Mouse (Mus musculus) hindbrain, embryonic 14.5 days (tissue): ENCODE data around the gene G430095P16Rik. TPM values are rescaled to one million over a fixed set of nuclear protein-coding genes. Genes with fewer than 3 reads are reported as not detected.

Experiments
- ATAC-seq: fragments of 200-750 bp; cut with Nextera tagmentation; 2 replicates; pipeline ENCODE4 v1.8.0; 2017; ENCODE audit warnings: moderate number of reproducible peaks, mild to moderate bottlenecking, moderate TSS enrichment, moderate library complexity; ENCODE audit not compliant: low FRiP score
- DNase-seq: peaks from one replicate; pipeline ENCODE4 v3.0.0-alpha.2; 2015; ENCODE audit warnings: low spot score
- H3K27ac ChIP-seq: fragments of 300-500 bp; sonication (generic); 2 replicates; pipeline ENCODE4 v1.5.1; 2014; ENCODE audit warnings: mild to moderate bottlenecking, moderate library complexity
- H3K27me3 ChIP-seq: fragments of 300-500 bp; sonication (generic); 2 replicates; pipeline ENCODE4 v1.6.1; 2014; ENCODE audit warnings: mild to moderate bottlenecking, low read length, mixed read lengths; ENCODE audit not compliant: control insufficient read depth, insufficient read depth
- H3K36me3 ChIP-seq: fragments of 300-500 bp; sonication (generic); replicated peaks from 2 replicates; pipeline ENCODE4 v1.6.1; 2014; ENCODE audit not compliant: control insufficient read depth, insufficient read depth
- H3K4me1 ChIP-seq: fragments of 300-500 bp; sonication (generic); replicated peaks from 2 replicates; pipeline ENCODE4 v1.6.1; 2014; ENCODE audit warnings: antibody characterized with exemption, low read length, mixed read lengths; ENCODE audit not compliant: control insufficient read depth, insufficient read depth
- H3K4me2 ChIP-seq: fragments of 300-500 bp; sonication (generic); replicated peaks from 2 replicates; pipeline ENCODE4 v1.6.1; 2014; ENCODE audit warnings: mild to moderate bottlenecking, moderate library complexity
- H3K4me3 ChIP-seq: fragments of 300-500 bp; sonication (generic); replicated peaks from 2 replicates; pipeline ENCODE4 v1.5.1; 2014; ENCODE audit warnings: mild to moderate bottlenecking, low read length
- H3K9ac ChIP-seq: fragments of 300-500 bp; sonication (generic); 2 replicates; pipeline ENCODE4 v1.6.1; 2014
- H3K9me3 ChIP-seq: fragments of 300-500 bp; sonication (generic); 2 replicates; pipeline ENCODE4 v1.6.1; 2016; ENCODE audit warnings: low read length; ENCODE audit not compliant: control insufficient read depth
- WGBS: fragments of 180-500 bp; shearing (Covaris S2); extraction: QIAGEN DNeasy Blood & Tissue Kit; methylation state at CpG from one replicate; pipeline ENCODE4 v1.1.7; 2014; 5-methylcytosine and 5-hydroxymethylcytosine counted together
- polyA plus RNA-seq: library from polyadenylated mRNA; unstranded; fragments of >200 nt; fragmentation: Nextera tagmentation; extraction: Ambion mirVana; gene quantifications from 2 replicates; pipeline ENCODE4 v1.2.1, GENCODE M21; 2014

Gene G430095P16Rik
- polyA plus RNA-seq, 1 experiment from 2014 or later = 0.71 TPM

GRCm38 (mm10) chr8:84733959-84734358 lies 11.2 kb downstream of the G430095P16Rik start:
- DNase-seq = no peak
- no peaks in the 10 kb centered on the region for H3K9me3 ChIP-seq
- H3K4me1 ChIP-seq = peaks cover 60% of the 10 kb centered on the region
- H3K27ac ChIP-seq = no peak overlapping the region
- no peak overlapping the region for H3K9ac ChIP-seq
- no peak for ATAC-seq
- H3K36me3 ChIP-seq = no peaks in the 10 kb centered on the region
- H3K27me3 ChIP-seq = peaks cover 29% of the 10 kb centered on the region
- no peak overlapping the region for H3K4me3 ChIP-seq
- WGBS = 83% methylated on average over 6 of the region's 6 CpGs
- H3K4me2 ChIP-seq = no peak overlapping the region

GRCm38 (mm10) chr8:84734680-84735079 lies 11.9 kb downstream of the G430095P16Rik start:
- H3K27me3 ChIP-seq = peaks cover 36% of the 10 kb centered on the region

DNA sequence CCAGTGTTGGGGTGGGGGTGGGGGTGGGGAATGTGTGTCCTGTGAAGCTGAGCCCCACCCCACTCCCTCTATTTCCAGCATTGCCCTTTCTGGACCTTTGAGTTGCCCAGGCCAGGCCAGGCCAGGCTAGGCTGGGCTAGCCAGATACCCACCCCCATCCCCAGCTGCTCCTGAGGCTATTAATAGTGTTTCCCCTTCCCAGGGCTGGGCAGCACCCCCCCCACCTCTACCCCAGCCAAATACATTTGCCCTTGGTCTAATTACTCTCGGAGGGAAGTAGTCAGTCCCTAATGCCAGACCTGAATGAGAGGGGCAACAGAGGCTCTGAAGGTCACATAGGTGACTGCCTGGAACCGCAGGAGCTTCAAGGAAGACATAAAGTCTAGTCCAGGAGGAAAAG lies 12.8 kb downstream of the G430095P16Rik start:
- Histone ChIP-seq H3K27ac (no peak overlapping the region), H3K4me1 (peaks cover 48% of the 10 kb centered on the region), H3K9ac (no peak overlapping the region), H3K27me3 (peaks cover 45% of the 10 kb centered on the region), H3K4me2 (no peak overlapping the region), H3K9me3 (no peaks in the 10 kb centered on the region), H3K4me3 (no peak overlapping the region), H3K36me3 (no peaks in the 10 kb centered on the region)
- DNase-seq (no peak), ATAC-seq (no peak)
- 57% methylated on average over 2 of the region's 2 CpGs for WGBS

More at GRCm38 (mm10) chr8:84734680-84735079, 11.9 kb downstream of the G430095P16Rik start:
- no peak overlapping the region for H3K9ac ChIP-seq
- H3K36me3 ChIP-seq = no peaks in the 10 kb centered on the region
- H3K4me3 ChIP-seq = no peak overlapping the region
- H3K4me2 ChIP-seq = no peak overlapping the region
- no peak overlapping the region for H3K27ac ChIP-seq
- no peak for ATAC-seq
- WGBS = 78% methylated on average over 2 of the region's 2 CpGs
- DNase-seq = no peak
- no peaks in the 10 kb centered on the region for H3K9me3 ChIP-seq
- H3K4me1 ChIP-seq = peaks cover 54% of the 10 kb centered on the region

- H3K27me3 ChIP-seq = peaks cover 54% of the 10 kb centered on the region
- H3K4me1 ChIP-seq = peaks cover 47% of the 10 kb centered on the region
Observed at GRCm38 (mm10) chr8:84736521-84736920, 13.7 kb downstream of the G430095P16Rik start.

GRCm38 (mm10) chr8:84737608-84738007 lies 14.8 kb downstream of the G430095P16Rik start:
- ATAC-seq = peak; percentile 49
- no peak overlapping the region for H3K9ac ChIP-seq
- peaks cover 65% of the 10 kb centered on the region for H3K27me3 ChIP-seq
- H3K27ac ChIP-seq = no peak overlapping the region
- H3K36me3 ChIP-seq = no peaks in the 10 kb centered on the region
- H3K4me1 ChIP-seq = peaks cover 48% of the 10 kb centered on the region
- DNase-seq = peak; percentile 79
- H3K9me3 ChIP-seq = no peaks in the 10 kb centered on the region
- H3K4me3 ChIP-seq = no peak overlapping the region
- WGBS = 1% methylated on average over 16 of the region's 16 CpGs
- peak overlapping the region; percentile 22 for H3K4me2 ChIP-seq

More at GRCm38 (mm10) chr8:84736521-84736920, 13.7 kb downstream of the G430095P16Rik start:
- Histone ChIP-seq H3K9me3 (no peaks in the 10 kb centered on the region), H3K27ac (no peak overlapping the region), H3K36me3 (no peaks in the 10 kb centered on the region), H3K4me3 (no peak overlapping the region), H3K9ac (no peak overlapping the region), H3K4me2 (no peak overlapping the region)
- DNase-seq (no peak), ATAC-seq (no peak)
- 68% methylated on average over 4 of the region's 4 CpGs for WGBS

DNA sequence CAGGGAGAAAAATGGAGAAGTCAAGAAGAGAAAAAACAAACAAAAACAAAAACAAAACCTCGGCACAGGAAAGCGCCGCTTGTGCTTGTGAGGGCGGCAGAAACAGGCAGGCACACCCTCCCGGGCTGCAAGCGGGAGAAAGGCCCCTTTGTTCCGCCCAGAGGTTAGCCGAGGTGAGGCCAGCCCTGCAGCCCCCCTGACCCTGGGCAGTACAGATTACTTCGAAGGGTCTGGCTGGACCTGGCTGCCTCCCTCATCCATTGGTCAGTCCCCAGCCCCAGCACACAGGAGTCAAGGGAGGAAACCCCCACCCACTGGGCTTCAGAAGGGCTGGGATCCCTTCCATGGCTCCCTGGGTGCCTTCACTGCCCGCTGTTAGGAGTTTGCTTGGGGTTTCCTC lies 15.5 kb downstream of the G430095P16Rik start:
- Histone ChIP-seq H3K4me1 (peaks cover 47% of the 10 kb centered on the region), H3K4me3 (no peak overlapping the region), H3K4me2 (no peak overlapping the region; the same call in 1 of the 2 replicates), H3K27ac (0 out of 2 replicates have a peak overlapping the region, but pooled peaks have one; percentile 34), H3K36me3 (no peaks in the 10 kb centered on the region), H3K9ac (0 out of 2 replicates have a peak overlapping the region, but pooled peaks have one; percentile 29), H3K9me3 (no peaks in the 10 kb centered on the region), H3K27me3 (peaks cover 70% of the 10 kb centered on the region)
- ATAC-seq (no peak), DNase-seq (no peak)
- 5% methylated on average over 10 of the region's 10 CpGs for WGBS

DNA sequence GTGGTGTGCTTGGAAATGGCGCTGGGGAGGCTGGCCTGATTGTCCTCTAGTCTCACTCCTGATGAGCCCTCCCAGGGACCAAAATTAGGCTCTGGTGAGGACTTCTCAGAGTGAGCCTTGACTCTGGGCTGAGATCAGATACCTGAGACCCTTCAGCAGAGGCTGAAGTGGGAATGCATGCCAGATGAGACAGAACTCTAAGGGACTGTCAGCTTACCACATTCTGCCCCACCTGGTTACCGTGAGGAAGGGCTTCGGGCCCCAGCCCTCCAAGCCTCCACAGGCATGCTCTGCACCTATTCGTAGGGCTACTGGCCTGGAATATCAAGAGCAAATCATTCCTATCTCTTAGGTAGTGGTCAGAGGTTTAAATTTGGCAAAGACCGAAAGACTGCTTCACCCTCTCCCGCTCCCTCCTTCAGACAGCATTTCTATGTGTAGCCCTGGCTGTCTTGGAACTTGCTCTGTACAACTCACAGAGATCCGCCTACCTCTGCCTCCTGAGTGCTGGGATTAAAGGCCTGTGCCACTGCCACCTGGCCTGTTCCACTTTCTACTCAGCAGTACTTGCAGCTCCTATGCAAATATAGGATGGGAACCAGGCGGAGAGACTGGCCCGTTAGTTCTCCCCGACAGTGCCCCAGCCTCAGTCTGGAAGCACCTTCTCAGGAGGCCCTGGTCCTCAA lies 16.1 kb downstream of the G430095P16Rik start:
- H3K4me3 ChIP-seq = no peak overlapping the region
- H3K9ac ChIP-seq = 0 out of 2 replicates have a peak overlapping the region, but pooled peaks have one; percentile 29
- H3K4me2 ChIP-seq = no peak overlapping the region
- H3K27me3 ChIP-seq = peaks cover 76% of the 10 kb centered on the region
- WGBS = 37% methylated on average over 10 of the region's 10 CpGs
- ATAC-seq = no peak
- no peaks in the 10 kb centered on the region for H3K9me3 ChIP-seq
- no peaks in the 10 kb centered on the region for H3K36me3 ChIP-seq
- 0 out of 2 replicates have a peak overlapping the region, but pooled peaks have one; percentile 34 for H3K27ac ChIP-seq
- no peak for DNase-seq
- peaks cover 48% of the 10 kb centered on the region for H3K4me1 ChIP-seq

DNA sequence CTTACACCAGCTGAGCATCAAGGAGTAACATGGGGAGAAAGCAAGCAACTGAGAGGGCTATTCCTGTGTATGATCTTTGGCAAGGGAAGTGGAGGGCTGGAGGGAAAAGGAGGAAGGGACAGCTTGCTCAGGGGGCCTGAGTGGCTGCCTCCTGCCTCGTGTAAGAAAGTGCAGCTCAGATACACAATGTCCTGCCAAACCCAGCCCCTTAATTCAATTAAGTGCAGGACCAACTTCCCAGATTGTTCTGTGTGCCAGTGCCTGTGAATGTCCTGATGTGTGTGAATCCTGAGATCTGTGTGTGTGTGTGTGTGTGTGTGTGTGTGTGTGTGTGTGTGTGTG lies 16.6 kb downstream of the G430095P16Rik start:
- Histone ChIP-seq H3K27ac (0 out of 2 replicates have a peak overlapping the region, but pooled peaks have one; percentile 6), H3K36me3 (no peaks in the 10 kb centered on the region), H3K27me3 (peaks cover 81% of the 10 kb centered on the region), H3K9me3 (no peaks in the 10 kb centered on the region), H3K4me2 (no peak overlapping the region), H3K9ac (no peak overlapping the region), H3K4me1 (peaks cover 53% of the 10 kb centered on the region), H3K4me3 (no peak overlapping the region)
- WGBS = 8% methylated on average over 1 of the region's 1 CpGs
- DNase-seq (no peak), ATAC-seq (no peak)

GRCm38 (mm10) chr8:84740895-84741843 lies 18.4 kb downstream of the G430095P16Rik start:
- H3K27me3 ChIP-seq = peaks cover 87% of the 10 kb centered on the region
- no peak for DNase-seq
- no peak overlapping the region for H3K9ac ChIP-seq
- H3K4me1 ChIP-seq = peaks cover 68% of the 10 kb centered on the region
- no peak overlapping the region for H3K4me3 ChIP-seq
- H3K9me3 ChIP-seq = no peaks in the 10 kb centered on the region
- H3K27ac ChIP-seq = no peak overlapping the region
- no peaks in the 10 kb centered on the region for H3K36me3 ChIP-seq
- ATAC-seq = no peak
- 29% methylated on average over 13 of the region's 13 CpGs for WGBS
- no peak overlapping the region for H3K4me2 ChIP-seq
